Mouse (Mus musculus): ENCODE measurements around the gene Pde2a. TPM values are rescaled to one million over a fixed set of nuclear protein-coding genes. Genes with fewer than 3 reads are reported as not detected.

The Pde2a gene
- total and polyA plus RNA-seq, 3 experiments, result 0.11 to 0.62 TPM; not detected in 1

DNA sequence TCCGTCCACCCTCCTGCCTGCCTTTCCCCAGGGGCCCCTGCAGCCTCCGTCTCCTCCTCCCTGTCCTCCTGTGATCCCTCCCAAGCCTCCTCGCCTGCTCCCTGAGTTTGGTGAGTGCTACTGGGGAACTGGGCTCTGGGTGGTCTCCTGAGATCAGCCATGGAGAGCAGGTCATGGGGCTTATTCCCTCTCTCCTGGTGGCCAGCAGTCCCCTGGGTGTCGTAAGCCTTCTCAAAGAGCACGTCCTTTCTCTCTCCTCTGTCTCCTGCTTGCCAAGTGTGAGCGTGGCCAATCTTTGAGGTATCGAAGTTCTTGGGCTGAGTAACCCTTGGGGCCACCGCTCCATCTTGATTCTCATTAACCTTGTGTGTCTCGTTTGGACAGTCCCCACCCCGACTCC lies 36.6 kb upstream of the Pde2a start:
- Histone ChIP-seq H3K9me3 (replicated peaks; ENCODE audit: insufficient read depth, low read length) (no peaks in the 10 kb centered on the region), H3K9ac (ENCODE audit: control insufficient read depth, low read depth, low read length, poor library complexity, severe bottlenecking) (no peak overlapping the region), H3K27me3 (ENCODE audit: control insufficient read depth in 1 of 2, insufficient read depth in 2 of 2, low read length in 2 of 2) (no peaks in the 10 kb centered on the region), H3K27ac (ENCODE audit: control insufficient read depth, low read depth, low read length) (no peak overlapping the region), H3K79me2 (ENCODE audit: control insufficient read depth, insufficient read depth, low read length, poor library complexity) (no peaks in the 10 kb centered on the region), H3K4me1 (ENCODE audit: control insufficient read depth in 1 of 2, insufficient read depth in 2 of 2, low read length in 2 of 2) (no peaks in the 10 kb centered on the region), H3K36me3 (ENCODE audit: control insufficient read depth in 1 of 2, insufficient read depth in 2 of 2, low read length in 2 of 2) (no peaks in the 10 kb centered on the region; a peak in 1 of 4 replicates), H3K4me3 (ENCODE audit: control insufficient read depth in 1 of 2, insufficient read depth in 1 of 2, low read depth in 2 of 2, low read length in 2 of 2) (no peak overlapping the region)
- TF ChIP-seq POLR2AphosphoS5 (IDR thresholded peaks at IDR 0.05; ENCODE audit: borderline replicate concordance, low read depth, low read length) (no peak), HCFC1 (IDR thresholded peaks at IDR 0.05; ENCODE audit: low read depth, low read length) (no peak), ZNF384 (IDR thresholded peaks at IDR 0.05; ENCODE audit: low read depth, low read length) (no peak), MAX (IDR thresholded peaks at IDR 0.05; ENCODE audit: low read length) (no peak), TCF12 (IDR thresholded peaks at IDR 0.05; ENCODE audit: low read depth, low read length) (no peak), ZKSCAN1 (IDR thresholded peaks at IDR 0.05; ENCODE audit: low read depth, low read length) (no peak), E2F4 (IDR thresholded peaks at IDR 0.05; ENCODE audit: borderline replicate concordance, low read depth, low read length) (no peak), TBP (IDR thresholded peaks at IDR 0.05; ENCODE audit: low read depth, low read length) (no peak), GATA1 (IDR thresholded peaks at IDR 0.05; ENCODE audit: low read depth, low read length) (no peak), NRF1 (IDR thresholded peaks at IDR 0.05; ENCODE audit: insufficient read depth, low read depth, low read length, poor library complexity, severe bottlenecking) (no peak), SMC3 (IDR thresholded peaks at IDR 0.05; ENCODE audit: low read depth, low read length) (no peak), POLR2AphosphoS2 (IDR thresholded peaks at IDR 0.05; ENCODE audit: low read length) (no peak), RCOR1 (IDR thresholded peaks at IDR 0.05; ENCODE audit: low read depth, low read length) (no peak), USF1 (IDR thresholded peaks at IDR 0.05; ENCODE audit: low read depth, low read length) (no peak), CHD1 (IDR thresholded peaks at IDR 0.05; ENCODE audit: low read depth, low read length) (no peak), NELFE (IDR thresholded peaks at IDR 0.05; ENCODE audit: low read depth, low read length) (no peak), MYC (IDR thresholded peaks at IDR 0.05; ENCODE audit: low read depth, low read length) (no peak), EP300 (IDR thresholded peaks at IDR 0.05; ENCODE audit: low read depth in 1 of 2, low read length in 2 of 2) (no peak), ELF1 (IDR thresholded peaks at IDR 0.05; ENCODE audit: low read depth, low read length) (no peak)
- no peak for DNase-seq (ENCODE audit: low read depth, low spot score)

DNA sequence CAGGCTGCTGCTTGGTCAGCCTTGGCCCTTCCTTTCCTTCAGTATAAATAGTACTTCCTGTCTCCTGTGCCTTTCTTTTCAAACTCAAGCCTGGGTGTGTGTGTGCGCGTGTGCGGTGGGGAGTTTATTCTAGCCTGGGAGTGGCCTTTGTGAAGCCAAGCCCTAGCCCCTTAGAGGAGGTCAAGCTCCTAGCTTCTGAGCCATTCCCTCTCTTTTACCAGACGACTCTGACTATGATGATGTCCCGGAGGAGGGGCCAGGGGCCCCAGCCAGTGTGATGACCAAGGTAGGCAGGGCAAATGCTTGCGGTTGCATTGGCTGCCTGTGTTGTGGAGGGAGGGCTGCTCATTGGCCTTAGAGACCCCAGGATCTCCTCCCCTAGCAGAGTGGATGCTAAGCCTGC lies 36.2 kb upstream of the Pde2a start:
- H3K9me3 ChIP-seq (replicated peaks; ENCODE audit: insufficient read depth, low read length), result no peaks in the 10 kb centered on the region
- no peaks in the 10 kb centered on the region; a peak in 1 of 4 replicates for H3K36me3 ChIP-seq (ENCODE audit: control insufficient read depth in 1 of 2, insufficient read depth in 2 of 2, low read length in 2 of 2)
- no peaks in the 10 kb centered on the region for H3K79me2 ChIP-seq (ENCODE audit: control insufficient read depth, insufficient read depth, low read length, poor library complexity)
- H3K9ac ChIP-seq (ENCODE audit: control insufficient read depth, low read depth, low read length, poor library complexity, severe bottlenecking), result no peak overlapping the region
- H3K4me3 ChIP-seq (ENCODE audit: control insufficient read depth in 1 of 2, insufficient read depth in 1 of 2, low read depth in 2 of 2, low read length in 2 of 2), result no peak overlapping the region
- no peaks in the 10 kb centered on the region for H3K27me3 ChIP-seq (ENCODE audit: control insufficient read depth in 1 of 2, insufficient read depth in 2 of 2, low read length in 2 of 2)
- no peak overlapping the region for H3K27ac ChIP-seq (ENCODE audit: control insufficient read depth, low read depth, low read length)
- no peak for DNase-seq (ENCODE audit: low read depth, low spot score)
- no peaks in the 10 kb centered on the region for H3K4me1 ChIP-seq (ENCODE audit: control insufficient read depth in 1 of 2, insufficient read depth in 2 of 2, low read length in 2 of 2)
- TF ChIP-seq NRF1 (IDR thresholded peaks at IDR 0.05; ENCODE audit: insufficient read depth, low read depth, low read length, poor library complexity, severe bottlenecking), result no peak
- TF ChIP-seq USF1 (IDR thresholded peaks at IDR 0.05; ENCODE audit: low read depth, low read length), result no peak
- no peak for TF ChIP-seq GABPA (IDR thresholded peaks at IDR 0.05; ENCODE audit: low read depth, low read length)
- no peak for TF ChIP-seq USF2 (IDR thresholded peaks at IDR 0.05; ENCODE audit: borderline replicate concordance in 1 of 2, insufficient read depth in 1 of 2, low read depth in 1 of 2, low read length in 2 of 2)
- no peak for TF ChIP-seq BHLHE40 (IDR thresholded peaks at IDR 0.05; ENCODE audit: borderline replicate concordance, low read depth, low read length)
- TF ChIP-seq EP300 (IDR thresholded peaks at IDR 0.05; ENCODE audit: low read depth in 1 of 2, low read length in 2 of 2), result no peak
- no peak for TF ChIP-seq MAX (IDR thresholded peaks at IDR 0.05; ENCODE audit: low read length)
- no peak for TF ChIP-seq MAFK (IDR thresholded peaks at IDR 0.05; ENCODE audit: borderline replicate concordance, low read depth, low read length)
- TF ChIP-seq MEF2A (IDR thresholded peaks at IDR 0.05; ENCODE audit: extremely low read depth, insufficient replicate concordance, low read depth, low read length, poor library complexity, severe bottlenecking), result no peak
- TF ChIP-seq CHD1 (IDR thresholded peaks at IDR 0.05; ENCODE audit: low read depth, low read length), result no peak
- no peak for TF ChIP-seq UBTF (IDR thresholded peaks at IDR 0.05; ENCODE audit: borderline replicate concordance, insufficient read depth, low read depth, low read length)
- no peak for TF ChIP-seq RAD21 (IDR thresholded peaks at IDR 0.05; ENCODE audit: low read depth, low read length)

Measured in MEL (cell line).